Mouse (Mus musculus): ENCODE results near the gene Prkce.
"Not testable (repeated sequence)": the region's sequence is repeated elsewhere in the genome, so short reads cannot be mapped to it uniquely, and the experiment has no call there.

- TF ChIP-seq CTCF (IDR thresholded peaks at IDR 0.05; ENCODE audit: low read depth, low read length); POLR2AphosphoS5 (IDR thresholded peaks at IDR 0.05; ENCODE audit: insufficient replicate concordance, low read depth, low read length); GATA1 (IDR thresholded peaks at IDR 0.05; ENCODE audit: borderline replicate concordance, low read length); GATA2 (IDR thresholded peaks at IDR 0.05; ENCODE audit: borderline replicate concordance, low read depth, low read length): not testable (repeated sequence)
Measured at GRCm38 (mm10) chr17:86477401-86477800, 309.8 kb downstream of the Prkce start.

All from G1E (cell line).